Mouse (Mus musculus) intestine, embryonic 15.5 days (tissue): ENCODE measurements around the gene Tspan11. TPM values are rescaled to one million over a fixed set of nuclear protein-coding genes. Genes with fewer than 3 reads are reported as not detected.

Experiments
- ATAC-seq: fragments of 200-750 bp; cut with Nextera tagmentation; 2 replicates; pipeline ENCODE4 v1.8.0; 2017; ENCODE audit warnings: moderate TSS enrichment, moderate library complexity
- H3K27ac ChIP-seq: fragments of 300-500 bp; sonication (generic); 2 replicates; pipeline ENCODE4 v1.5.1; 2015; ENCODE audit warnings: mild to moderate bottlenecking, inconsistent platforms
- H3K27me3 ChIP-seq: fragments of 300-500 bp; sonication (generic); replicated peaks from 2 replicates; pipeline ENCODE4 v1.6.1; 2015; ENCODE audit warnings: inconsistent platforms
- H3K36me3 ChIP-seq: fragments of 300-500 bp; sonication (generic); 2 replicates; pipeline ENCODE4 v1.6.1; 2015; ENCODE audit warnings: inconsistent platforms
- H3K4me1 ChIP-seq: fragments of 300-500 bp; sonication (generic); replicated peaks from 2 replicates; pipeline ENCODE4 v1.6.1; 2015; ENCODE audit warnings: inconsistent platforms
- H3K4me2 ChIP-seq: fragments of 300-500 bp; sonication (generic); replicated peaks from 2 replicates; pipeline ENCODE4 v1.6.1; 2015; ENCODE audit warnings: mild to moderate bottlenecking, inconsistent platforms
- H3K4me3 ChIP-seq: fragments of 300-500 bp; sonication (generic); replicated peaks from 2 replicates; pipeline ENCODE4 v1.5.1; 2015; ENCODE audit warnings: inconsistent platforms
- H3K9ac ChIP-seq: fragments of 300-500 bp; sonication (generic); 2 replicates; pipeline ENCODE4 v1.6.1; 2015; ENCODE audit warnings: inconsistent platforms
- H3K9me3 ChIP-seq: fragments of 300-500 bp; sonication (generic); 2 replicates; pipeline ENCODE4 v1.6.1; 2016; ENCODE audit warnings: inconsistent platforms
- WGBS: fragments of 180-500 bp; shearing (Covaris S2); methylation state at CpG from one replicate; pipeline ENCODE4 v1.1.7; 2015; 5-methylcytosine and 5-hydroxymethylcytosine counted together
- polyA plus RNA-seq: library from polyadenylated mRNA; unstranded; fragments of >200 nt; fragmentation: Nextera tagmentation; extraction: Ambion mirVana; gene quantifications from 2 replicates; pipeline ENCODE4 v1.2.1, GENCODE M21; 2015

Gene Tspan11
- polyA plus RNA-seq, 1 experiment from 2014 or later = 3.2 TPM

DNA sequence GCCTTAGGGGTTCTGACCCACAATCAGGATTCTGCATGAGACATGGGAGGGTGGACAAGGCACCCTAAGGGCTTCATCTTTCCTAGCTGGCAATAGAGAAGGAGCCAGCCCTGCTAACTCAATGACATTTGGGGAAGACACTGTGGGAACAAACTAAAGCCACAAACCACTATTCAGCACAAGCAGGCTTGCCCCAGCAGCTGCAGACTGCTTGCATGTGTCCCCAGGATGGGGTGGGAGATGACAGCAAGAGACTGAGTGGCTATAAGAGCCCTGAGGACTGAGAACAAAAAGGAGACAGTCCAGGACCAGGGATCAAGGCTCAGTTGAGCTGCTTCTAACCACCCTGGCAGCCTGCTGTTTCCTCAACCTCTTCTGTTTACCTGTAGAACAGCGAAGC lies 114.2 kb downstream of the Tspan11 start:
- Histone ChIP-seq H3K4me1 (peaks cover 33% of the 10 kb centered on the region), H3K4me2 (no peak overlapping the region), H3K4me3 (no peak overlapping the region), H3K9me3 (no peaks in the 10 kb centered on the region), H3K9ac (no peak overlapping the region), H3K27ac (peak overlapping the region; percentile 4; the same call in 1 of the 2 replicates), H3K36me3 (no peaks in the 10 kb centered on the region), H3K27me3 (no peaks in the 10 kb centered on the region)
- 62% methylated on average over 1 of the region's 1 CpGs for WGBS
- no peak for ATAC-seq

DNA sequence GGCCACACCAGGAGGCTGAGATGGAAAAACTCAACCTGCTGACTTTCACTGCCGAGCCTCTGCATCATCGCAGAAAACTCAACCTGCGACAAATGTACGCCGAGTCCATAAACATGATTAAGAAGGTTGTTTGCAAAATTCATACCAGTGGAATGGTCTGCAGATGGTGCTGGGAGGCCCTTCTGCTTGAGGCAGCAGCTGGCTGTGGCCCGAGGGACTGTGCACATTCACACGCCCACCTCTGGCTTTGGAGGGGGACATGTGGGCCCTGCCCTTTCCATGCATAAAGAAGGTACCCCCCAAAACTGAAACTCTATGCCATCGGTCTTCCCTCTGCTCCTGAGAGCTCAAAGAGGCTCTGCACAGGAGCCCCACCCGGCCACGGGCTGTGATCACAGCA lies 114.7 kb downstream of the Tspan11 start:
- WGBS = 51% methylated on average over 10 of the region's 10 CpGs
- no peak for ATAC-seq
- Histone ChIP-seq H3K27ac (0 out of 2 replicates have a peak overlapping the region, but pooled peaks have one; percentile 71), H3K4me3 (no peak overlapping the region), H3K27me3 (no peaks in the 10 kb centered on the region), H3K9ac (no peak overlapping the region), H3K36me3 (no peaks in the 10 kb centered on the region), H3K9me3 (no peaks in the 10 kb centered on the region), H3K4me1 (peaks cover 33% of the 10 kb centered on the region), H3K4me2 (no peak overlapping the region)

GRCm38 (mm10) chr6:128002667-128003066 lies 115.3 kb downstream of the Tspan11 start:
- 91% methylated on average over 4 of the region's 4 CpGs for WGBS
- ATAC-seq = no peak
- Histone ChIP-seq H3K4me3 (no peak overlapping the region), H3K9ac (no peak overlapping the region), H3K27ac (peak overlapping the region; percentile 71), H3K36me3 (no peaks in the 10 kb centered on the region), H3K27me3 (no peaks in the 10 kb centered on the region), H3K9me3 (no peaks in the 10 kb centered on the region), H3K4me1 (peaks cover 37% of the 10 kb centered on the region), H3K4me2 (no peak overlapping the region)

DNA sequence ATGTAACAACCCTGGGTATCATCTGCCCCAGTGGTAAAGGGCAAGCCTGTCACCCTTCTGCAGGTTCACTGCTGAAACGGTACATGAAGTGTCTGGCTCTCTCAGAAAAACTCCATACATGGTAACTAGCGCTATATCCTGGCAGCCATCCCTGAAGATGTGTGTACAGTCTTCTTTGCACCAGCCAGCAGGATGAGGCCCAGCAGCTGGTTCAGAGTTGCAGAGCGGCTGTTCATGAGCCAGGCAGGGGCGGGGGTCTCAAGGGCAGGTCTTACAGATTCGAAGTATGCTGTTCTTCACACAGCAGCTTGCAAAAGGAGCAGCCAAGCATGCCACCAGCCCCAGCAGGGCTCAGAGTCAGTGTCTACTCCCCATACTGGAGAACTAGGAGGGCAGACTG lies 116.2 kb downstream of the Tspan11 start:
- 47% methylated on average over 5 of the region's 5 CpGs for WGBS
- H3K4me2 ChIP-seq = no peak overlapping the region
- no peaks in the 10 kb centered on the region for H3K36me3 ChIP-seq
- peak; percentile 75 for ATAC-seq
- H3K9ac ChIP-seq = 0 out of 2 replicates have a peak overlapping the region, but pooled peaks have one; percentile 9
- H3K9me3 ChIP-seq = no peaks in the 10 kb centered on the region
- peak overlapping the region; percentile 71 for H3K27ac ChIP-seq
- H3K4me1 ChIP-seq = peaks cover 43% of the 10 kb centered on the region
- H3K27me3 ChIP-seq = no peaks in the 10 kb centered on the region
- no peak overlapping the region for H3K4me3 ChIP-seq

Other genes starting within 250 kb of the Tspan11 start
- gene Prmt8, start 118.1 kb upstream of the Tspan11 start, polyA plus RNA-seq = 0.06 and 0.08 TPM in 2 replicates